Mouse (Mus musculus): Measurements from ENCODE around the gene Tacr2. TPM values are rescaled to one million over a fixed set of nuclear protein-coding genes. Genes with fewer than 3 reads are reported as not detected.

The Tacr2 gene
- polyA plus RNA-seq, 1 experiment from 2014 or later = not detected

- Histone ChIP-seq H3K4me3 (no peak overlapping the region), H3K36me3 (peaks cover 69% of the 10 kb centered on the region), H3K27ac (no peak overlapping the region), H3K9me3 (replicated peaks) (0 out of 2 replicates have a peak, but pooled peaks cover 6% of the 10 kb centered on the region), H3K9ac (no peak overlapping the region), H3K4me2 (replicated peaks) (no peak overlapping the region), H3K4me1 (no peaks in the 10 kb centered on the region), H3K27me3 (no peaks in the 10 kb centered on the region)
- ATAC-seq (ENCODE audit: low FRiP score) = no peak
- WGBS = 47% methylated on average over 9 of the region's 9 CpGs
Measured at GRCm38 (mm10) chr10:62282782-62283181, 30.5 kb downstream of the Tacr2 start.

- no peak for ATAC-seq (ENCODE audit: low FRiP score)
- peaks cover 64% of the 10 kb centered on the region for H3K36me3 ChIP-seq
- no peak overlapping the region for H3K27ac ChIP-seq
- WGBS = 83% methylated on average over 4 of the region's 4 CpGs
- H3K9me3 ChIP-seq (replicated peaks) = 0 out of 2 replicates have a peak, but pooled peaks cover 6% of the 10 kb centered on the region
- no peaks in the 10 kb centered on the region for H3K4me1 ChIP-seq
- no peak overlapping the region for H3K4me3 ChIP-seq
- H3K4me2 ChIP-seq (replicated peaks) = no peak overlapping the region
- H3K27me3 ChIP-seq = no peaks in the 10 kb centered on the region
- no peak overlapping the region for H3K9ac ChIP-seq
Measured at GRCm38 (mm10) chr10:62283206-62283792, 31.1 kb downstream of the Tacr2 start.

GRCm38 (mm10) chr10:62287460-62288124 lies 35.4 kb downstream of the Tacr2 start:
- no peaks in the 10 kb centered on the region for H3K4me1 ChIP-seq
- no peak overlapping the region for H3K4me3 ChIP-seq
- no peaks in the 10 kb centered on the region for H3K9me3 ChIP-seq (replicated peaks)
- H3K27me3 ChIP-seq = no peaks in the 10 kb centered on the region
- ATAC-seq (ENCODE audit: low FRiP score) = no peak
- H3K36me3 ChIP-seq = peaks cover 55% of the 10 kb centered on the region
- no peak overlapping the region for H3K27ac ChIP-seq
- no peak overlapping the region for H3K4me2 ChIP-seq (replicated peaks)
- no peak overlapping the region for H3K9ac ChIP-seq
- 76% methylated on average over 6 of the region's 6 CpGs for WGBS

DNA sequence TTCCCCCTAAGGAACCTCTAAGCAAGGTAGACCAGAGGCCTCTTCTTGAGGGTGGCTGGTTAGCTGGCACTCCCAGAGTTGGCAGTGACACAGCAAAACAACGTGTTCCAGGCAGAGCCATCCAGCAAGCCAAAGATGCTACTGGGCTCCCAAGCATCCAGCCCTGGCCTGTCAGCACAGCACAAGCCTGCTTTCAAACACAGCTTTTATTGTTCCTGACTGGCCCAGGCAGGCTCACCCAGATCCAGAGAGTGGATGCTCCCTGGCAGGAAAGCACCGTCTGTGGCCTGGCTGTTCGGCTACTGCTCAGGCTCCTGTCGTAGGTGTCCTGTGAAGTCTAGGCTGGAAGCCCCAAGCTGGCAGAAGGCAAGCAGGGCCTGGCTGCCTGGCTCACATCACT lies 41.9 kb downstream of the Tacr2 start:
- Histone ChIP-seq H3K27ac (no peak overlapping the region), H3K27me3 (no peaks in the 10 kb centered on the region), H3K9me3 (replicated peaks) (no peaks in the 10 kb centered on the region), H3K9ac (no peak overlapping the region), H3K36me3 (peaks cover 20% of the 10 kb centered on the region), H3K4me1 (no peaks in the 10 kb centered on the region), H3K4me2 (replicated peaks) (no peak overlapping the region), H3K4me3 (no peak overlapping the region)
- no peak for ATAC-seq (ENCODE audit: low FRiP score)
- 88% methylated on average over 4 of the region's 4 CpGs for WGBS

DNA sequence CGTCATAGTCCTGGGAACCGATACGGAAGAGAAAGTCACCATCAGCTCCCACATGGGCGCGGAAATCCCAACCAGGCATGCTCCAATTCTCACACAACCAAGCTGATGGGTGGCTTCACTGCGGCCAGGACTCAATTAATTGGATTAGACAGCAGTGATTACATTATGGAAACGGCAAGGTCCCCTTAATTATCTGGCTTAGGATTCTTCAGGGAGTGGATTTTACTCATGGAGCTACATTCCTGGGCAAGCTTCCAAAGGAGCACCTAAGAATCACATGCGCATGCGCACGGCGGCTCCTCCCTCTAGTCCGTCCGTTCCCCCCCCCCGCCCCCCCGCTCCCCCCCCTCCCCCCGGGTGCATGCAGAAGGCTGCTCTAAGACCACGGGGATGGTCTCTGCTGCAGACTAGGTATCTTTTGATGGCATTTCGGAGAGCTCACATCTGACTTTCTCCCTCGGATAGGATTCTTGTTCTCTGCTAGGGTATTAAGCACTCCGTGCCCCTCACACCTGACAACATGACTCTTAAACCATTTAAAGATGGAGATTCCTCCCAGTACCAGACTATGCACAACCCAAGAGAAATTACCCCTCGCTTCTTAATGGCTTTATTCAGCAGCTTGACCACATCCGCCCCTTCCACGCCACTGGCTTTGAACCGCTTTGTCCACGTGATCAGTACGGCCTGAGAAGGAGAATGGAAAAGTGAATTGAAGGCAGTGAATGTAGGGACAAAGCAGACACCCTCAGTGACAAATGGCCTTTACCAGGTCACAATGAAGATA lies 44.0 kb downstream of the Tacr2 start:
- Histone ChIP-seq H3K36me3 (peaks cover 8% of the 10 kb centered on the region; the same call in 1 of the 2 replicates), H3K27ac (no peak overlapping the region), H3K27me3 (no peaks in the 10 kb centered on the region), H3K4me2 (replicated peaks) (peak overlapping the region; percentile 19; the same call in 1 of the 2 replicates), H3K9me3 (replicated peaks) (no peaks in the 10 kb centered on the region), H3K4me3 (no peak overlapping the region), H3K4me1 (no peaks in the 10 kb centered on the region), H3K9ac (no peak overlapping the region)
- no peak for ATAC-seq (ENCODE audit: low FRiP score)
- WGBS = 53% methylated on average over 23 of the region's 26 CpGs

DNA sequence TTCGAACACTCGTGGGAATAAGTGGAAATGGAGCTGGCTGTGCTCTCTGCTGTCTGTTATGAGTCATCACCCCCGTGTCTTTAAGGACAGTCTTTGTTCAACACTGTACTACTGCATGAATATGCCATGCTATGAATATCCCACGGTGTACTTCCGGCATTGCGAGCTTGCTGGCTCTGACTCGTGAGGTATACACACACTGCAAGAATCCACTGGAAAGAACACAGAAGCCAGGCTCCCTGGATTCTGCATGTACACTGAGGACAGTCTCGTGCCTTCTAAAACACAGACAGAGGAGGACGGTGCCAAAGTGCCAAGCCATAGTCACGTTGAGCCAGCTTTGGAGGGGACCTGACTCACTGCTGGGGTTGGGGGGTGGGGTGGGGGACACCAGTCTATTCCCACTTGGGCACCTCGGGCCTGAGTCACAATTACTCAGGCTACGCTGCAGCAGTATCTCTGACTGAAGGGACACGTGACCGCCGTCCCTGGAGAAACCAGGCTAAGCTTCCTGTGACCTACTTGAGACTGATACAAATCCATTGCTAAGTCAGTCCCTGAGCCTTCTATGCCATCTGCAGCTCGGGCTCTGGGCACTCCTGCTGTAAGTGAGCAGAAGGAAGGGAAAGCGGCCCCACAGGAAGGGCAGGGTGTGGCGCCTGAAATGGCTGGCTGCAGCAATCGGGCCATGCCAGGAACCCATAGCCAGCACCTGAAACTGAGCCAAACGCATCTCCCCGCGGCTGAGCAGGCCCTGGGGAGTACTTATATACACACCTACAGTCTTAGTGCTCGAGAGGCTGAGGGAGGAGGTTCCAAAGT lies 48.0 kb downstream of the Tacr2 start:
- WGBS = 88% methylated on average over 23 of the region's 23 CpGs

GRCm38 (mm10) chr10:62305090-62305489 lies 52.9 kb downstream of the Tacr2 start:
- Histone ChIP-seq H3K36me3 (0 out of 2 replicates have a peak, but pooled peaks cover 6% of the 10 kb centered on the region), H3K27me3 (no peaks in the 10 kb centered on the region), H3K9me3 (replicated peaks) (no peaks in the 10 kb centered on the region), H3K4me1 (no peaks in the 10 kb centered on the region), H3K4me3 (no peak overlapping the region), H3K9ac (no peak overlapping the region), H3K27ac (no peak overlapping the region), H3K4me2 (replicated peaks) (no peak overlapping the region)
- ATAC-seq (ENCODE audit: low FRiP score) = no peak
- WGBS = 81% methylated on average over 6 of the region's 6 CpGs

More for the DNA sequence above, 48.0 kb downstream of the Tacr2 start:
- Histone ChIP-seq H3K4me3 (no peak overlapping the region), H3K4me1 (no peaks in the 10 kb centered on the region), H3K27me3 (no peaks in the 10 kb centered on the region), H3K4me2 (replicated peaks) (no peak overlapping the region), H3K27ac (no peak overlapping the region), H3K9ac (no peak overlapping the region), H3K9me3 (replicated peaks) (no peaks in the 10 kb centered on the region), H3K36me3 (peaks cover 9% of the 10 kb centered on the region; the same call in 1 of the 2 replicates)
- no peak for ATAC-seq (ENCODE audit: low FRiP score)

- Histone ChIP-seq H3K4me3 (no peak overlapping the region), H3K36me3 (0 out of 2 replicates have a peak, but pooled peaks cover 6% of the 10 kb centered on the region), H3K27me3 (no peaks in the 10 kb centered on the region), H3K9ac (no peak overlapping the region), H3K4me1 (no peaks in the 10 kb centered on the region; the same call in 1 of the 2 replicates), H3K27ac (no peak overlapping the region; the same call in 1 of the 2 replicates), H3K4me2 (replicated peaks) (no peak overlapping the region), H3K9me3 (replicated peaks) (no peaks in the 10 kb centered on the region)
- ATAC-seq (ENCODE audit: low FRiP score) = no peak
- WGBS = 64% methylated on average over 3 of the region's 3 CpGs
Measured at GRCm38 (mm10) chr10:62306483-62306882, 54.2 kb downstream of the Tacr2 start.

DNA sequence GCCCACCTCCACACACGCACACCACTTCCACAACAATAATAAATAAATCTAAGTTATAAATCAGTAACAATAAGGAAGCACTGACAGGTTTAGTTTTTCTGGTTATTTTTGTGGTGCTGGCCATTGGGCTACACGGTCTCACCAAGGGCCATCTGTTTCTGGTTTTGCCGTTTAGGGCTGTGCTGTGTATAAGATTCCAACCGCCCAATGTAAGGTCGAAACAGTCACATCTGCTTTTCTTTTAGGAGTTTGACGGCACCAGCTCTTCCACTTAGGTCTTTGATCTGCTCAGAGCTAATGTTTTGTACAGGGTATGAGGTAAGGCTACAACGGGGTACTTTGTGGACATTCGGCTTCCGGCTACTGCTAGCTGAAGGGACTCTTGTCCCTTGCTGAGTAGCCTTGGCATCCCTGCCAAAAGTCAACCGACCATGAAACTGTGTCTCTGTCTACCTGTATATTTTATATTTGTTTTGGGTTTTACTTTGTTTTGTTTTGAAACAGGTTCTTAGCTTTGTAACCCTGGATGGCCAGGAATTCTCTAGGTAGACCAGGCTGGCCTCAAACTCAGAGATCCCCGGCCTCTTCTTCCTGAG lies 56.8 kb downstream of the Tacr2 start:
- Histone ChIP-seq H3K4me3 (no peak overlapping the region), H3K9ac (no peak overlapping the region), H3K4me1 (peaks cover 12% of the 10 kb centered on the region), H3K27me3 (no peaks in the 10 kb centered on the region), H3K9me3 (replicated peaks) (no peaks in the 10 kb centered on the region), H3K27ac (no peak overlapping the region), H3K36me3 (0 out of 2 replicates have a peak, but pooled peaks cover 5% of the 10 kb centered on the region), H3K4me2 (replicated peaks) (no peak overlapping the region)
- 83% methylated on average over 11 of the region's 11 CpGs for WGBS
- ATAC-seq (ENCODE audit: low FRiP score) = no peak

DNA sequence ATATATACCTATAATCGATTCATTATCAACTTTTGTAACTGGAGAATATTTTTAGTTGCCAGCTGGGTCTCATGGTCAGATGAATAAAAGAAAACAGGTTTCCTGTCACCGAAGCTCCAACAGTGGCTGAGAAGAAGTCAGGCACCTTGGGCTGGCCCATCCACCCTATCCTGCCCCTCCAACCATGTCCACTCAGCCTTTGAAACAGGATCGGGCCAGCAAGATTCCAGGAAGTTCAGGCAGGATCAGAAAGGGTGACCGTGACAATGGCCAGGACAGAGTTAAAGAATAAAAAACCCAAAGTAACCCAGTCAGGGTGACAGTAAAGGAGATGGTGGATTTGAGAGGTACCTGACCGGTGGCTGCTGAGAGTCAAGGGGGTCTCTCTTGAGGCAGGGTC lies 57.4 kb downstream of the Tacr2 start:
- no peak for ATAC-seq (ENCODE audit: low FRiP score)
- Histone ChIP-seq H3K36me3 (no peaks in the 10 kb centered on the region), H3K4me2 (replicated peaks) (no peak overlapping the region), H3K27me3 (no peaks in the 10 kb centered on the region), H3K4me3 (no peak overlapping the region), H3K9ac (no peak overlapping the region), H3K4me1 (peaks cover 12% of the 10 kb centered on the region), H3K27ac (no peak overlapping the region), H3K9me3 (replicated peaks) (no peaks in the 10 kb centered on the region)
- 81% methylated on average over 5 of the region's 5 CpGs for WGBS

DNA sequence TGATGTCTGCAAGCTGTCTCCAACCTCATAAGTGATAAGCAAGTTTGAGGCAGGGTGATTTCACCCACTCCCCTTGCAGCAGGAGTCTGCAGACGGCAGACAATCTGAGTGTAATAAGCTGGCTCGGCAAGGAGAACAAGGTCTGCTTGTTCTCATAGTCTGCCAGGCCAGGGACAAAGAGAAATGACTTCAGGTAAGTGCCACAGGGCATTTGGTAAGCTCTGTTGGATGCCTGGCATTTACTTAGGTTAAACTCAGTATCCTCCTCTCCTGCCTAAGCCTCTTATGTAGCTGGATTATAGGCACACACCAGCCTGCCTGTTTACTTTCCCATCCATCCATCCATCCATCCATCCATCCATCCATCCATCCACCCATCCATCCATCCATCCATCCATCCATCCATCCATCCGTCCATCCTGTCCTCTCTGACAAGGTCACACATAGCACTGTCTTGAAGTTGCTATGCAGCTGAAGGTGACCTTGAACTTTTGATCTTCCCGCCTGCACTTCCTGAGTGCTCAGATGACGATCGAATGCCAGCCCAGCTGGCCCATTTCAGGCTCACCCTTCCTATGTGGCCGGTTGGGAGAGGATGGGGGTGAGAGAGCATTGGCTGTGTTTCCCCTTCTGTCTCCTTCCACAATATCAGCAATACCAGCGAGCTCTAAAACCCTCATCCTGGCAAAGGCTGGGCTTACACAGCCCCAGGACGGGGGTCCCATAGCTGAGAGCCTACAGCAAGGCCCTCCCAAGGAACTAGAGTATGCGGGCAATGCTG lies 58.2 kb downstream of the Tacr2 start:
- H3K4me2 ChIP-seq (replicated peaks) = no peak overlapping the region
- H3K9ac ChIP-seq = no peak overlapping the region
- ATAC-seq (ENCODE audit: low FRiP score) = no peak
- H3K36me3 ChIP-seq = no peaks in the 10 kb centered on the region
- H3K27me3 ChIP-seq = no peaks in the 10 kb centered on the region
- H3K4me3 ChIP-seq = no peak overlapping the region
- peaks cover 12% of the 10 kb centered on the region for H3K4me1 ChIP-seq
- 85% methylated on average over 10 of the region's 10 CpGs for WGBS
- H3K9me3 ChIP-seq (replicated peaks) = no peaks in the 10 kb centered on the region
- H3K27ac ChIP-seq = no peak overlapping the region

Data from hindbrain, embryonic 12.5 days (tissue).